Mouse (Mus musculus) ES-Bruce4 (cell line): Measurements from ENCODE around the gene Slc9a2.

Source experiments
- CTCF ChIP-seq: IDR thresholded peaks from one replicate; pipeline ENCODE4 v1.8.1; 2011; ENCODE audit warnings: low read depth, low read length
- EP300 ChIP-seq: IDR thresholded peaks from 2 replicates; pipeline ENCODE4 v1.6.1; 2011; ENCODE audit warnings: low read depth, low read length; ENCODE audit not compliant: insufficient read depth

DNA sequence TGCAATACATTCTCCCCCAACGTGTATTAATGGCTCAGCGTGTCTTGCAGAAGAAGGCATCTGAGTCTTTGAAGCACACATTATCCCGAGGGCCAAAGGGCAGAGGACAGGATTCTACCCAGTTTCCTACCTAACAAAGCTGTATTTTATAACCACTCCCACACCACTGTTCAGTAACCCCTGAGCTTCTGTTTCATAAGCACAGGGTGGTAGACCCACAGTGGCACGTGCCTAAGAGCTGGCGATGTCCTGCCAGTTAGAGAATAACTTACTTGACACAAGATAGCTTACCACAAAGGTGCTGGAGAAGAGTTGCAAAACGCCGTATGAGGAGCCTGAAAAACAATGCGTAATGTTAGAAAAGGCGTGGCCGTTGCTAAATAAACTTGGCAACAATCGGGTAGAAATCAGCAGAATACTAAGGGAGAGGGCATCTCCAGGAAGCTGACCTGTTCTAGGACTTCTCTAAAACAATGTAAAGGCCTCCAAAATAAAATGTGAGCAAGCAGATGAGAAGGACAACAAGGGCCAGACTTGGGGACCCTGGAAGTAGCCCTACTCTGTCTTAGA lies 105.6 kb downstream of the Slc9a2 start:
- TF ChIP-seq CTCF (no peak), EP300 (no peak)
